Mouse (Mus musculus): ENCODE data around the gene Rasal3.

Gene Rasal3

GRCm38 (mm10) chr17:32389101-32389659, 14.2 kb downstream of the Rasal3 start, which contains the start of gene Wiz:
Gene Wiz (minus strand): TSS chr17:32389439.
- peak; percentile 90 for DNase-seq (ENCODE audit: low read depth, low spot score)

DNA sequence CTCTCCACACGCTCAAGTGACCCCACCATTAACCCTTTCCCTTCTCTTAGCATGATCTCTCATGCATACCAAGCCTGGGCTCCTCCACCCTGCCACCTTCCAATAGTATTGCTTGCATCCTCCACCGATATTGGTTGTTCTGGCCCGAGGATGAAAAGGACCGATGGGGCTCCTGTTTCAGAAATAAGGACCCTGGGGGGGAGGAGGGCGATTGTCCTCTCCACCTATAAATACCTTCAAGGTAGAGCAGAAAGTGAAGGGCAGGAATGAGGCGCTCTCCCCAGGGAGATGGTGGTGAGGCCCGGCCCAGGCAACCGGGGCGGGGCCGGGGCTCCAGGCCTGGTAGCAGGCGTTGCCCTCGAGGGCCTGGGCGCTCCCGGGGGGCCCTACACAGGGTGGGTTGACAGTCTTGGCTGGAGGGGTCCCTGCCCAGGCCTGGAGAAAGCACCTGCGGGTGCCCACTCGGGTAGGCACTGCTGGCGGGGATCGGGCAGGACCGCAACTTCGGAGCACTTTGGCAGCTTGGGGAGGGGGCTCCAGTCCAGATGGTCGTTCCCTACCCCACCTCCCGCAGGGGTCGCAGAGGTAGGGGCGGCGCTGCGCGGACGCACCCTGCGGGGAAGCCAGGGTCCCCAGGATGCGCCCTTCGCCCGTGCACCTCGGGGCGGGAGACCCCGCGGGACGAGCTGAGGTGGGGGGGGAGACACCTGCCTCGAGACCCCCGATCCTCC, 14.8 kb downstream of the Rasal3 start:
- peak; percentile 16 for DNase-seq (ENCODE audit: low read depth, low spot score)

- no peak for DNase-seq (ENCODE audit: low read depth, low spot score)
These were observed 15.4 kb downstream of the Rasal3 start for GRCm38 (mm10) chr17:32387986-32388369.

GRCm38 (mm10) chr17:32386659-32387432, 16.5 kb downstream of the Rasal3 start:
- DNase-seq (ENCODE audit: low read depth, low spot score) = peak; percentile 76

- no peak for DNase-seq (ENCODE audit: low read depth, low spot score)
These were observed 19.7 kb downstream of the Rasal3 start for GRCm38 (mm10) chr17:32383661-32384060.

- no peak for DNase-seq (ENCODE audit: low read depth, low spot score)
These were observed 20.8 kb downstream of the Rasal3 start for GRCm38 (mm10) chr17:32382576-32382975.

DNA sequence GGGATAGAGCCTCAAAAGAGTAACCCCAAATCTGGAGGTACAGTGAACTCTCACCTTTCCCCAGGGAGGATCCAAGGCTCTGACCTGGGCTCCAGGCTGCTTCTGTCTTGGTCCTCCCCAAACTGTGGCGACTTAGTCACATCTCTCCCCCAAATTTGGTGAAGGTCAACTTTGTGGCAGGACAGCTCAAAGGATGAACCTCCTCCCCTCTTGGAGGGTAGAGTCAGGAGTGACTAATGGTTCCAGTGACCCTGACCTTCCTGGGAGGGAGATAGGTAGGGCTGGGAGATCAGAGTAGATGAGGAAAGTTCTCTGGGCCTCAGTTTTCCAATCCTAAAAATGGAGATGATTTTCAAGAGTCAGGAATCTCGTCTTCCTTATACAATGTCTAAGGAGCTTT, 24.6 kb downstream of the Rasal3 start:
- no peak for DNase-seq (ENCODE audit: low read depth, low spot score)

DNA sequence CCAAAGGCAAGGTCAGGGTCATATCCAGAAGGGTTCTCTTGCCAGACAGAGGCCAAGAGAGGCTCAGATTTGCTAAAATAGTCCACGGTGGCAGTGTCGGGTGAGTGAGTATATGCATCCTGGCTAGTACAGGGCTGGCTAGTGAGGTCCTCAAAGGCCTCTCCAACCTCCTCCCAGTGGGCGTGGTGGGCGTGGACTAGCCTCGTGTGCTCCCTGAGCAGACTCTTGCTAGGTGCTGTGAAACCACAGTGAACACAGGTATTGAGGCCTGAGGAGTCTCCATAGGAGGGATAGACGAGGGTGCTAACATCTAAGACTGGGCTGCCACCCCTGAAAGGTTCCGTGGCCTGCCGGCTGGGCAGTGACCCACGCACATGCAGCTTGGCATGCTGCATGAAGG, 26.2 kb downstream of the Rasal3 start:
- DNase-seq (ENCODE audit: low read depth, low spot score) = no peak

DNA sequence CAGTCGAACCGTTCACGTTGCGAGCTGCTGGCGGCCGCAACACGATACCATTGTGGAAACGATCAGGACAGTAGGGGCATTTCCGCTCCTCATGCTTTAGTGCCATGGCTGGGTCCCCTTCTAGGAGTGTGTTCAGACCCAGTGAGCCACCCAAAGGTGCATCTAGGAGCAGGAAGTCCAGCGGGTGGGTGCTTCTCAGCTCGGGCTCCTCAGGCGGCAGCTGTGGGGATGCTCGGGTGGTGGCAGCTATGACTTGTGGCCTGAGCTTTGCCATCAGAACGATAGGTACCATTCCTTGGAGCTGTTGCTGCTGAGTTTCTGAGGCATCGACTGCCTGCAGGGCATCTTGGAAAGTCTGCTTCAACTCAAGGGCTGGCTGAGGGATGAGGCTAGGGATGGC, 26.9 kb downstream of the Rasal3 start:
- DNase-seq (ENCODE audit: low read depth, low spot score) = no peak

DNA sequence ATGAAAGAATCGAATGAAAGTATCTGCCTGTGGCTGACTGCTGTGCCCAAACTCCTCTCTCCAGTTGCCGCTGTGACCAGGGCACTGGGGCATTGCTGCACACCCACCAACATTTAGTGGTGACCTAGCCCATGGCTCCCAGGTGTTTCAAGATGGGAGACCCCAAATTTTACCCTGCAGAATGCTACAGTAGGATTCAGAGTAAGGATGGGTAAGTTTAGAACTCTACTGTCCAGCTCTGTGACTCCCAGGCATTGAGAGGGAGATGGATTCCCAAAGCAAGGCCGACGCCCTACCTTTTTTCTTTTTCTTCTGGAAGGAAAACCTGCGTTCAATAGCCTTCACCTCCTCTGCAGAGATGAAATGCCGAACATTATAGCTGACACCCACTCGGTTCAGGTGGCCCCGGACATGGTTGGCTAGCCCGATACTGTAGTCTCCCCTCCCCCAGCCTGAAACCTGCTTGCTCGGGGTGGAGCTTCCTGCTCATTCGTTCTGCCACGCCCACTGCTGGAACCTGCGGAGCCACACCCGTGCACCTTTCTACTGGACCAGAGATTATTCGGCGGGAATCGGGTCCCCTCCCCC, 34.3 kb downstream of the Rasal3 start:
- no peak for DNase-seq (ENCODE audit: low read depth, low spot score)

DNA sequence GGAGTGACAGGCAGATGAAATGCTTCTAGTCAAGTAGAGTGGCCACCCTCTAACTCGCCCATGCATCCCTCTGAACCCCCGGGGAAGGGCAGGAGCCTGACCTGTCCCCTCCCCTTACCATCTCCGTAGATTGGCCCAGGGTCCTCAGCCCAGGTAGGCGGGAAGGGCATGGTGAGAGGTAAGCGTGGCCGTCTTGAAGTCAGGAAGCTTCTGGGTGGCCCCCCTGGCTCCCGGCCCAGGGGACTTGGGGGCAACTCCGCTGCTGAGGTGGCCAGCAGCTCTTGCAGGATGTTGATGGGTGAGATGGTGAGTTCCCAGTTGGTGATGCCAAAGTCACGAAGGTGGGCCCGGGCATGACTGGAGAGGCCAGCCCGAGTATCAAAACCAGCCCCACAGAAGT, 35.7 kb downstream of the Rasal3 start:
- no peak for DNase-seq (ENCODE audit: low read depth, low spot score)

GRCm38 (mm10) chr17:32365296-32365695, 38.1 kb downstream of the Rasal3 start:
- DNase-seq (ENCODE audit: low read depth, low spot score) = no peak

GRCm38 (mm10) chr17:32364850-32365249, 38.5 kb downstream of the Rasal3 start:
- DNase-seq (ENCODE audit: low read depth, low spot score) = no peak

- DNase-seq (ENCODE audit: low read depth, low spot score) = peak; percentile 87
These were observed 39.1 kb downstream of the Rasal3 start for GRCm38 (mm10) chr17:32364331-32364730.

GRCm38 (mm10) chr17:32363821-32364301, 39.5 kb downstream of the Rasal3 start:
- no peak for DNase-seq (ENCODE audit: low read depth, low spot score)

DNA sequence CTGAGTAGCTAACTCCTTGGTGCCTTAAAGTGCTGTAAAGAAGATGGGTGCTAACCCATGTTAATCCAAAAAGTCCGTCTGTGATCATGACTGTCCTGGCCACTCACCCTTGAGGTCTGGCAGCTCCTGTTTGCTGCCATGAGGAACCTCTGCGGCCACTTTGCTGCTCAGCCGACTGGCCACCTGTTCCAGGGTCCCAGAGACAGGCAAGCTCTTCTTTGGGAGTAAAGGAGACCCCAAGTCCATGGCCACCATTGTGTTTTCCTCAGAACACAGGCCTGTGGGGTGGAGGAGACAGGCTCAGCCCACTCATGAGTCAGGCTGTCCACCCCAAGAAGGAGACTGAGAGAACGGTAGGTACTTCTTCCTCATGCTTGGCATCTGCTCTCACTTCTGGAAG, 40.7 kb downstream of the Rasal3 start:
- no peak for DNase-seq (ENCODE audit: low read depth, low spot score)

DNA sequence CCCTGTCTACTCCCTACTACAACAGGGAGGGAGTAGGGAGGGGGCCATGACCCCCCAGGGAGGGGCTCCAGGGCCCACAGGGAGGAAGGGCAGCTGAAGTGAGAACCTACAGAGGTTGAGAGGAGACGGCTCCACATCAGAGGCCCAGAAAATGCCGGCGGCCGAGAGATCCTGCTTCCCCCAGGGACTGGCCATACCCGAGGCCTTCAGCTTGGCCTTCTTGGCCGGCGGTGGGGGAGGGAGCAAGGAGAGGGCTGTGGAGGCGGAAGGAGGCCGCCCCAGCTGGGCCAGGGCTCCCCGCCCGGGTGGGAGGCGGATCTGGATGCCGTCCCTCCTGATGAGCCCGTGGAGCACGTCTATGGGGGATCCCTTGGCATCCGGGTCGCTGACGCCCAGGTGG, 43.5 kb downstream of the Rasal3 start:
- no peak for DNase-seq (ENCODE audit: low read depth, low spot score)

DNA sequence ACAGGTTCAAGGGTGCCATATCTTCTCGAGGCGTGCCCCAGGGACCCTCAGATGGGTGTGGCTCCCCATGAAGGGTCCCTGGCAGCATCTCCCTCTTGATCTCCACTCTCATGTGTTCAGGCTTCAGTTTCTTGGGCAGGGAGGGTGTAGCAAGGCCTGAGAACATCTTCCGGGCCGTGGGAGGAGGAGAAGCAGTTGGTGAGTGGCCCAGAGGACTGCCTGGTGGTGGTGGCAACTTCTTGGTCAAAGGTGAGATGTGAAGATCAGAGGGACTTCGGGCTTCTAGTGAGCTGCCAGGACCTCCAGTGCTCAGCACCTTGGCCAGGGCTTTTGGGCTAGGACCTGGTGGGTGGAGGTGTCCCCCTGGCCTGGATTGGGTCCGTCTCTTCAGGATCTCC, 44.4 kb downstream of the Rasal3 start:
- no peak for DNase-seq (ENCODE audit: low read depth, low spot score)

- no peak for DNase-seq (ENCODE audit: low read depth, low spot score)
These were observed 45.0 kb downstream of the Rasal3 start for GRCm38 (mm10) chr17:32358192-32358942.

- DNase-seq (ENCODE audit: low read depth, low spot score) = no peak
These were observed 46.3 kb downstream of the Rasal3 start for GRCm38 (mm10) chr17:32356766-32357760.

Data from ES-CJ7 (cell line).